Mouse (Mus musculus) CH12F3 (cell line): Measurements from ENCODE around the gene Rilpl1.
"Not testable (repeated sequence)": the region's sequence is repeated elsewhere in the genome, so short reads cannot be mapped to it uniquely, and the experiment has no call there.

Source experiments
- in situ Hi-C: fragments of 300-500 bp; cut with MboI; formaldehyde crosslinking; loops from 2 replicates; pipeline ENCODE4 v1.14.3; 2020; ENCODE audit warnings: low sequenced_read_pairs

The Rilpl1 gene

GRCm38 (mm10) chr5:124460922-124461321 is 70.3 kb downstream of the Rilpl1 start:
- in situ Hi-C loops = not testable (repeated sequence)

GRCm38 (mm10) chr5:124456762-124457161 is 74.4 kb downstream of the Rilpl1 start:
- in situ Hi-C loops = no loop called here

- in situ Hi-C loops = no loop called here
Measured at GRCm38 (mm10) chr5:124454082-124454419, 77.1 kb downstream of the Rilpl1 start.

GRCm38 (mm10) chr5:124453339-124454081 is 77.7 kb downstream of the Rilpl1 start:
- in situ Hi-C loops = no loop called here

- in situ Hi-C loops = no loop called here
Measured at GRCm38 (mm10) chr5:124452494-124453228, 78.5 kb downstream of the Rilpl1 start.

- in situ Hi-C loops = no loop called here
Measured at GRCm38 (mm10) chr5:124450641-124451340, 80.4 kb downstream of the Rilpl1 start.

- in situ Hi-C loops = no loop called here
Measured at GRCm38 (mm10) chr5:124450051-124450450, 81.1 kb downstream of the Rilpl1 start.

GRCm38 (mm10) chr5:124449494-124449893 is 81.7 kb downstream of the Rilpl1 start:
- in situ Hi-C loops = no loop called here

GRCm38 (mm10) chr5:124446301-124446881 is 84.8 kb downstream of the Rilpl1 start:
- in situ Hi-C loops = no loop called here

- in situ Hi-C loops = no loop called here
Measured at GRCm38 (mm10) chr5:124445621-124446293, 85.4 kb downstream of the Rilpl1 start.

GRCm38 (mm10) chr5:124444661-124445561 is 86.3 kb downstream of the Rilpl1 start:
- in situ Hi-C loops = no loop called here

- in situ Hi-C loops = no loop called here
Measured at GRCm38 (mm10) chr5:124444208-124444607, 87.0 kb downstream of the Rilpl1 start.
